Mouse (Mus musculus) limb, embryonic 10.5 days (tissue): ENCODE results near the gene Itga2b. TPM values are rescaled to one million over a fixed set of nuclear protein-coding genes. Genes with fewer than 3 reads are reported as not detected.

Source experiments
- DNase-seq: peaks from one replicate; pipeline ENCODE4 v3.0.0-alpha.2; 2017; ENCODE audit warnings: low spot score
- H3K27ac ChIP-seq: fragments of 300-500 bp; sonication (generic); 2 replicates; pipeline ENCODE4 v1.5.1; 2016; ENCODE audit warnings: mild to moderate bottlenecking
- H3K27me3 ChIP-seq: fragments of 300-500 bp; sonication (generic); 2 replicates; pipeline ENCODE4 v1.6.1; 2016; ENCODE audit warnings: low read depth, mild to moderate bottlenecking; ENCODE audit not compliant: poor library complexity, severe bottlenecking
- H3K36me3 ChIP-seq: fragments of 300-500 bp; sonication (generic); 2 replicates; pipeline ENCODE4 v1.6.1; 2016; ENCODE audit warnings: mild to moderate bottlenecking, moderate library complexity
- H3K4me1 ChIP-seq: fragments of 300-500 bp; sonication (generic); 2 replicates; pipeline ENCODE4 v1.6.1; 2016
- H3K4me3 ChIP-seq: fragments of 300-500 bp; sonication (generic); 2 replicates; pipeline ENCODE4 v1.5.1; 2016; ENCODE audit warnings: mild to moderate bottlenecking, moderate library complexity
- H3K9me3 ChIP-seq: fragments of 300-500 bp; sonication (generic); replicated peaks from 2 replicates; pipeline ENCODE4 v1.6.1; 2016; ENCODE audit warnings: mild to moderate bottlenecking
- WGBS: fragments of 180-500 bp; shearing (Covaris S2); methylation state at CpG from one replicate; pipeline ENCODE4 v1.1.7; 2016; 5-methylcytosine and 5-hydroxymethylcytosine counted together
- polyA plus RNA-seq: library from polyadenylated mRNA; unstranded; fragments of >200 nt; fragmentation: Nextera tagmentation; extraction: Ambion mirVana; gene quantifications from 2 replicates; pipeline ENCODE4 v1.2.1, GENCODE M21; 2016

Gene Itga2b
- polyA plus RNA-seq, 1 experiment from 2014 or later = 5.3 TPM

- no peak overlapping the region for H3K4me3 ChIP-seq
- WGBS = 97% methylated on average over 15 of the region's 15 CpGs
- peaks cover 84% of the 10 kb centered on the region for H3K36me3 ChIP-seq
- no peak overlapping the region for H3K27ac ChIP-seq
- H3K27me3 ChIP-seq = no peaks in the 10 kb centered on the region
- H3K9me3 ChIP-seq = no peaks in the 10 kb centered on the region
- no peak for DNase-seq
- no peaks in the 10 kb centered on the region for H3K4me1 ChIP-seq
Measured at GRCm38 (mm10) chr11:102480111-102480510, 10.2 kb upstream of the Itga2b start.

- no peak for DNase-seq
- 96% methylated on average over 23 of the region's 23 CpGs for WGBS
Measured at GRCm38 (mm10) chr11:102479581-102479980, 9.7 kb upstream of the Itga2b start.

GRCm38 (mm10) chr11:102478671-102479070, 8.7 kb upstream of the Itga2b start:
- 88% methylated on average over 3 of the region's 3 CpGs for WGBS
- H3K27me3 ChIP-seq = no peaks in the 10 kb centered on the region
- DNase-seq = no peak
- H3K9me3 ChIP-seq = no peaks in the 10 kb centered on the region
- peaks cover 78% of the 10 kb centered on the region for H3K36me3 ChIP-seq
- no peak overlapping the region for H3K4me3 ChIP-seq
- H3K4me1 ChIP-seq = no peaks in the 10 kb centered on the region
- H3K27ac ChIP-seq = no peak overlapping the region

More at GRCm38 (mm10) chr11:102479581-102479980, 9.7 kb upstream of the Itga2b start:
- H3K27ac ChIP-seq = no peak overlapping the region
- no peaks in the 10 kb centered on the region for H3K9me3 ChIP-seq
- H3K27me3 ChIP-seq = no peaks in the 10 kb centered on the region
- H3K4me3 ChIP-seq = no peak overlapping the region
- no peaks in the 10 kb centered on the region for H3K4me1 ChIP-seq
- peaks cover 82% of the 10 kb centered on the region for H3K36me3 ChIP-seq

GRCm38 (mm10) chr11:102475027-102475426, 5.1 kb upstream of the Itga2b start:
- H3K9me3 ChIP-seq = no peaks in the 10 kb centered on the region
- no peak for DNase-seq
- WGBS = 92% methylated on average over 3 of the region's 3 CpGs
- no peak overlapping the region for H3K4me3 ChIP-seq
- no peaks in the 10 kb centered on the region for H3K4me1 ChIP-seq
- no peak overlapping the region for H3K27ac ChIP-seq
- 0 out of 2 replicates have a peak, but pooled peaks cover under 1% of the 10 kb centered on the region for H3K27me3 ChIP-seq
- H3K36me3 ChIP-seq = peaks cover 46% of the 10 kb centered on the region

- DNase-seq = peak; percentile 93
- peaks cover 57% of the 10 kb centered on the region for H3K27me3 ChIP-seq
- peaks cover 25% of the 10 kb centered on the region for H3K4me1 ChIP-seq
- no peaks in the 10 kb centered on the region for H3K36me3 ChIP-seq
- under 1% methylated on average over 37 of the region's 37 CpGs for WGBS
- H3K9me3 ChIP-seq = no peaks in the 10 kb centered on the region
- H3K27ac ChIP-seq = peak overlapping the region; percentile 75
- peak overlapping the region; percentile 53 for H3K4me3 ChIP-seq
Measured at GRCm38 (mm10) chr11:102467041-102467631, 2.8 kb downstream of the Itga2b start.

- H3K27me3 ChIP-seq = peaks cover 57% of the 10 kb centered on the region
- H3K27ac ChIP-seq = no peak overlapping the region
- H3K4me3 ChIP-seq = peak overlapping the region; percentile 25
- 14% methylated on average over 26 of the region's 26 CpGs for WGBS
- no peaks in the 10 kb centered on the region for H3K36me3 ChIP-seq
- peaks cover 25% of the 10 kb centered on the region for H3K4me1 ChIP-seq
- peak; percentile 43 for DNase-seq
- H3K9me3 ChIP-seq = no peaks in the 10 kb centered on the region
Measured at GRCm38 (mm10) chr11:102465713-102466436, 4.0 kb downstream of the Itga2b start.

GRCm38 (mm10) chr11:102464901-102465300, 5.0 kb downstream of the Itga2b start:
- H3K4me3 ChIP-seq = no peak overlapping the region
- H3K4me1 ChIP-seq = peaks cover 27% of the 10 kb centered on the region
- no peaks in the 10 kb centered on the region for H3K36me3 ChIP-seq
- WGBS = 91% methylated on average over 6 of the region's 6 CpGs
- DNase-seq = no peak
- peaks cover 63% of the 10 kb centered on the region for H3K27me3 ChIP-seq
- H3K27ac ChIP-seq = no peak overlapping the region
- no peaks in the 10 kb centered on the region for H3K9me3 ChIP-seq

DNA sequence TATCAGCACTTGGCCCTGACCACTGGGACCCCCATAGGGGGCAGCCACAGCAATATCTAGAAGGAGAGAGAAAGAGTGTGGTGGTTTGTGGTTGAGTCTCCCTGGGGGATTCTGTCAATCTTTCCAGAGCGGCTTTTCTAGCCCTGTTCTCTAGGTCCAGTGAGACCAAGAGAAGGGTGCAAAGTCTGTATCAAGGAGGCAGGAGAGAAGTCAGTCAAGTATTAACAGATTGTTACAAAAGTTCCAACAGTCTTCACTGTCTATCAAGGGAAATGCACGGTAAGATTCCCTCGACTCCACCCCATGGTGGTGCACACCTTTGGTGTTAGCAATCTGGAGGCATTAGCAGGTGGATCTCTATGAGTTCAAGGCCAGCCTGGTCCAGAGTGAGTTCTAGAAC, 8.2 kb downstream of the Itga2b start:
- no peak for DNase-seq
- H3K4me3 ChIP-seq = no peak overlapping the region
- H3K27me3 ChIP-seq = peaks cover 62% of the 10 kb centered on the region
- no peaks in the 10 kb centered on the region for H3K36me3 ChIP-seq
- no peaks in the 10 kb centered on the region for H3K9me3 ChIP-seq
- peaks cover 18% of the 10 kb centered on the region for H3K4me1 ChIP-seq
- 83% methylated on average over 3 of the region's 3 CpGs for WGBS
- H3K27ac ChIP-seq = no peak overlapping the region

DNA sequence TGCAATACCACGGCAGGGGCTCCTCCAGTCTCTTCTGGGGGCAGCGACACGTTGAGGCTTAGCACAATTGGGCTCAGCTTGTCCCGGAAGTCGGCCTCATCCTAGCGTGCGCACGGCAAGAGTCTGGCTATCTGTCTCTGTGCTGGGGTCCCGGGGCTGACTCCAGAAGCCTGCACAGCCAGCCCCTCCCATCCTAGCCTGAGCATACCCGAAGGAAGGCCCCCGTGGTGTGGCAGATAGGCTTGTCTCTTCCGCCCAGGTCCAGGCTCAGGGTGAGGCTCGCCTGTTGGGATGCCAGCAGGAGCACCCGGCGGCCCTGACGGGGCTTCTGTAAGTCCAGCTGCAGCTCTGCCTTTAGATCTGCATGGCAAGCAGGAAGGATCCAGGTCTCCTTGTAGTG, 9.4 kb downstream of the Itga2b start:
- H3K36me3 ChIP-seq = no peaks in the 10 kb centered on the region
- WGBS = 61% methylated on average over 16 of the region's 16 CpGs
- DNase-seq = no peak
- H3K9me3 ChIP-seq = no peaks in the 10 kb centered on the region
- H3K4me3 ChIP-seq = no peak overlapping the region
- no peak overlapping the region for H3K27ac ChIP-seq
- H3K27me3 ChIP-seq = peaks cover 60% of the 10 kb centered on the region
- peaks cover 19% of the 10 kb centered on the region for H3K4me1 ChIP-seq

- peaks cover 84% of the 10 kb centered on the region for H3K27me3 ChIP-seq
- no peaks in the 10 kb centered on the region for H3K36me3 ChIP-seq
- peak overlapping the region; percentile 65 for H3K4me3 ChIP-seq
- H3K4me1 ChIP-seq = peaks cover 30% of the 10 kb centered on the region
- DNase-seq = peak; percentile 93
- no peaks in the 10 kb centered on the region for H3K9me3 ChIP-seq
- peak overlapping the region; percentile 66; the same call in 1 of the 2 replicates for H3K27ac ChIP-seq
- WGBS = 1% methylated on average over 40 of the region's 40 CpGs
Measured at GRCm38 (mm10) chr11:102455740-102456396, 14.1 kb downstream of the Itga2b start.

DNA sequence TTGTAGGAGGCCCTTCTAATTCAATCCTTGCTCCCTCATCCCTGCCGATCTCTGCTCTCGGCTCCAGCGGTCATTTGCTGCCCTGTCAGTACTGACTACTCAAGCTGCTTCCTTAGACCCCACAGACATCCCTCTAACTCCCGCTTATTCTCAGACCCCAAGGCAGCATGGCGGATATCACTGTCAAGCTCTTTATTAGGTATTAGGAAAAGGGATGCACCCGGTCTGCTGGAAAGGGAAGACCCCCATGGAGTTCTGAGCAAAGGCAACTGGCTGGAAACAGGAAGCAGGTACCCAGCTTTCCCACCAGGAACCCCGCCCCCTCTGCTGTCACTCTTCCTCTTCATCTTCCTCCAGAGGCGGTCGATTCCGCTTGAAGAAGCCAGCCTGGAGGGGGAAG, 16.8 kb downstream of the Itga2b start:
- H3K4me3 ChIP-seq = no peak overlapping the region
- no peaks in the 10 kb centered on the region for H3K9me3 ChIP-seq
- no peak overlapping the region for H3K27ac ChIP-seq
- DNase-seq = no peak
- H3K36me3 ChIP-seq = no peaks in the 10 kb centered on the region
- H3K4me1 ChIP-seq = peaks cover 34% of the 10 kb centered on the region
- WGBS = 18% methylated on average over 10 of the region's 10 CpGs
- peaks cover 95% of the 10 kb centered on the region for H3K27me3 ChIP-seq

- Histone ChIP-seq H3K27ac (no peak overlapping the region), H3K4me3 (no peak overlapping the region), H3K4me1 (peaks cover 45% of the 10 kb centered on the region), H3K9me3 (no peaks in the 10 kb centered on the region), H3K27me3 (peaks cover 72% of the 10 kb centered on the region), H3K36me3 (no peaks in the 10 kb centered on the region)
- 55% methylated on average over 17 of the region's 17 CpGs for WGBS
- DNase-seq = no peak
Measured at GRCm38 (mm10) chr11:102449043-102450008, 20.6 kb downstream of the Itga2b start.
